Mouse (Mus musculus) forebrain, embryonic 12.5 days (tissue): ENCODE data around the gene 4933417A18Rik. TPM values are rescaled to one million over a fixed set of nuclear protein-coding genes. Genes with fewer than 3 reads are reported as not detected.
"Not testable (repeated sequence)": the region's sequence is repeated elsewhere in the genome, so short reads cannot be mapped to it uniquely, and the experiment has no call there.

ENCODE experiments used
- ATAC-seq: fragments of 200-750 bp; cut with Nextera tagmentation; 2 replicates; pipeline ENCODE4 v1.8.0; 2017; ENCODE audit warnings: moderate TSS enrichment; ENCODE audit not compliant: low FRiP score
- H3K27ac ChIP-seq: fragments of 300-500 bp; sonication (generic); 2 replicates; pipeline ENCODE4 v1.5.1; 2016; ENCODE audit warnings: mild to moderate bottlenecking
- H3K27me3 ChIP-seq: fragments of 300-500 bp; sonication (generic); 2 replicates; pipeline ENCODE4 v1.6.1; 2016; ENCODE audit warnings: mild to moderate bottlenecking
- H3K36me3 ChIP-seq: fragments of 300-500 bp; sonication (generic); replicated peaks from 2 replicates; pipeline ENCODE4 v1.6.1; 2016; ENCODE audit warnings: mild to moderate bottlenecking
- H3K4me1 ChIP-seq: fragments of 300-500 bp; sonication (generic); 2 replicates; pipeline ENCODE4 v1.6.1; 2016
- H3K4me2 ChIP-seq: fragments of 300-500 bp; sonication (generic); 2 replicates; pipeline ENCODE4 v1.6.1; 2016; ENCODE audit warnings: mild to moderate bottlenecking, moderate library complexity
- H3K4me3 ChIP-seq: fragments of 300-500 bp; sonication (generic); replicated peaks from 2 replicates; pipeline ENCODE4 v1.5.1; 2016; ENCODE audit warnings: mild to moderate bottlenecking
- H3K9ac ChIP-seq: fragments of 300-500 bp; sonication (generic); 2 replicates; pipeline ENCODE4 v1.6.1; 2016; ENCODE audit warnings: mild to moderate bottlenecking
- H3K9me3 ChIP-seq: fragments of 300-500 bp; sonication (generic); 2 replicates; pipeline ENCODE4 v1.6.1; 2016
- WGBS: fragments of 180-500 bp; shearing (Covaris S2); methylation state at CpG from one replicate; pipeline ENCODE4 v1.1.7; 2016; 5-methylcytosine and 5-hydroxymethylcytosine counted together
- polyA plus RNA-seq: library from polyadenylated mRNA; unstranded; fragments of >200 nt; fragmentation: Nextera tagmentation; extraction: Ambion mirVana; gene quantifications from 2 replicates; pipeline ENCODE4 v1.2.1, GENCODE M21; 2016

The 4933417A18Rik gene
- polyA plus RNA-seq, 1 experiment from 2014 or later, result not detected

- not testable (repeated sequence) for H3K4me3 ChIP-seq, H3K4me2 ChIP-seq, H3K4me1 ChIP-seq, H3K9ac ChIP-seq, H3K27me3 ChIP-seq, H3K36me3 ChIP-seq, H3K9me3 ChIP-seq, H3K27ac ChIP-seq, ATAC-seq
- 87% methylated on average over 3 of the region's 3 CpGs for WGBS
Observed at GRCm38 (mm10) chr13:34958158-34958557, 33.9 kb downstream of the 4933417A18Rik start.

GRCm38 (mm10) chr13:34960996-34961770 lies 37.0 kb downstream of the 4933417A18Rik start:
- 85% methylated on average over 4 of the region's 4 CpGs for WGBS
- H3K36me3 ChIP-seq, result no peaks in the 10 kb centered on the region
- peaks cover 28% of the 10 kb centered on the region for H3K27me3 ChIP-seq
- H3K4me2 ChIP-seq, result no peak overlapping the region
- H3K4me1 ChIP-seq, result peaks cover 16% of the 10 kb centered on the region
- no peak for ATAC-seq
- no peak overlapping the region for H3K9ac ChIP-seq
- H3K27ac ChIP-seq, result no peak overlapping the region
- no peaks in the 10 kb centered on the region for H3K9me3 ChIP-seq
- no peak overlapping the region for H3K4me3 ChIP-seq

GRCm38 (mm10) chr13:34963511-34964397 lies 39.5 kb downstream of the 4933417A18Rik start, which contains the start of gene Eci3:
Gene Eci3, minus strand, starts transcription at chr13:34963810.
- Histone ChIP-seq H3K27ac (no peak within 1 kb of the TSS), H3K4me3 (peak within 1 kb of the TSS; percentile 44), H3K4me1 (peaks cover 16% of the 10 kb centered on the region), H3K36me3 (no peaks in the 10 kb centered on the region), H3K27me3 (peaks cover 31% of the 10 kb centered on the region), H3K4me2 (peak within 1 kb of the TSS; percentile 76), H3K9ac (peak within 1 kb of the TSS; percentile 42; the same call in 1 of the 2 replicates), H3K9me3 (no peaks in the 10 kb centered on the region)
- WGBS, result 2% methylated on average over 32 of the region's 32 CpGs
- ATAC-seq, result 0 out of 2 replicates have a peak, but pooled peaks have one; percentile 33

- Histone ChIP-seq H3K4me2 (peak overlapping the region; percentile 76), H3K4me1 (peaks cover 16% of the 10 kb centered on the region), H3K9ac (peak overlapping the region; percentile 13; the same call in 1 of the 2 replicates), H3K9me3 (no peaks in the 10 kb centered on the region), H3K4me3 (peak overlapping the region; percentile 44), H3K27ac (no peak overlapping the region), H3K36me3 (no peaks in the 10 kb centered on the region), H3K27me3 (peaks cover 31% of the 10 kb centered on the region)
- no peak for ATAC-seq
- WGBS, result 2% methylated on average over 14 of the region's 14 CpGs
Observed at GRCm38 (mm10) chr13:34964419-34964818, 40.2 kb downstream of the 4933417A18Rik start.

GRCm38 (mm10) chr13:34964866-34965265 lies 40.7 kb downstream of the 4933417A18Rik start:
- peaks cover 31% of the 10 kb centered on the region for H3K27me3 ChIP-seq
- WGBS, result 8% methylated on average over 5 of the region's 5 CpGs
- peak overlapping the region; percentile 44 for H3K4me3 ChIP-seq
- no peaks in the 10 kb centered on the region for H3K36me3 ChIP-seq
- no peak overlapping the region for H3K9ac ChIP-seq
- peak overlapping the region; percentile 76 for H3K4me2 ChIP-seq
- H3K9me3 ChIP-seq, result no peaks in the 10 kb centered on the region
- H3K27ac ChIP-seq, result no peak overlapping the region
- no peak for ATAC-seq
- peaks cover 16% of the 10 kb centered on the region for H3K4me1 ChIP-seq

GRCm38 (mm10) chr13:34965647-34966046 lies 41.4 kb downstream of the 4933417A18Rik start:
- Histone ChIP-seq H3K4me1 (peaks cover 16% of the 10 kb centered on the region), H3K27me3 (peaks cover 31% of the 10 kb centered on the region)
- not testable (repeated sequence) for H3K9me3 ChIP-seq, H3K27ac ChIP-seq, H3K4me3 ChIP-seq, H3K36me3 ChIP-seq, ATAC-seq, H3K9ac ChIP-seq, H3K4me2 ChIP-seq
- 67% methylated on average over 9 of the region's 9 CpGs for WGBS

- H3K27ac ChIP-seq, H3K27me3 ChIP-seq, H3K9me3 ChIP-seq, H3K4me3 ChIP-seq, H3K9ac ChIP-seq, H3K4me2 ChIP-seq, H3K36me3 ChIP-seq, H3K4me1 ChIP-seq, ATAC-seq: not testable (repeated sequence)
Observed at GRCm38 (mm10) chr13:34972456-34972855, 48.2 kb downstream of the 4933417A18Rik start.

GRCm38 (mm10) chr13:34973149-34973548 lies 48.9 kb downstream of the 4933417A18Rik start:
- H3K36me3 ChIP-seq, result peaks cover 14% of the 10 kb centered on the region
- no peaks in the 10 kb centered on the region for H3K4me1 ChIP-seq
- H3K9ac ChIP-seq, result no peak overlapping the region
- no peak overlapping the region for H3K4me2 ChIP-seq
- H3K4me3 ChIP-seq, result no peak overlapping the region
- H3K27ac ChIP-seq, result no peak overlapping the region
- no peaks in the 10 kb centered on the region for H3K9me3 ChIP-seq
- ATAC-seq, result no peak
- 32% methylated on average over 1 of the region's 1 CpGs for WGBS
- H3K27me3 ChIP-seq, result no peaks in the 10 kb centered on the region

GRCm38 (mm10) chr13:34973770-34974169 lies 49.6 kb downstream of the 4933417A18Rik start:
- 64% methylated on average over 1 of the region's 1 CpGs for WGBS
- no peak overlapping the region for H3K4me3 ChIP-seq
- no peaks in the 10 kb centered on the region for H3K27me3 ChIP-seq
- H3K4me1 ChIP-seq, result no peaks in the 10 kb centered on the region
- no peaks in the 10 kb centered on the region for H3K9me3 ChIP-seq
- peaks cover 20% of the 10 kb centered on the region for H3K36me3 ChIP-seq
- H3K4me2 ChIP-seq, result no peak overlapping the region
- H3K9ac ChIP-seq, result no peak overlapping the region
- ATAC-seq, result no peak
- no peak overlapping the region for H3K27ac ChIP-seq

- no peak overlapping the region for H3K9ac ChIP-seq
- no peaks in the 10 kb centered on the region for H3K9me3 ChIP-seq
- H3K4me2 ChIP-seq, result no peak overlapping the region
- ATAC-seq, result no peak
- H3K36me3 ChIP-seq, result peaks cover 42% of the 10 kb centered on the region
- H3K27me3 ChIP-seq, result no peaks in the 10 kb centered on the region
- no peak overlapping the region for H3K27ac ChIP-seq
- WGBS, result 94% methylated on average over 4 of the region's 4 CpGs
- no peak overlapping the region for H3K4me3 ChIP-seq
- H3K4me1 ChIP-seq, result no peaks in the 10 kb centered on the region
Observed at GRCm38 (mm10) chr13:34976116-34976515, 51.9 kb downstream of the 4933417A18Rik start.

GRCm38 (mm10) chr13:34977410-34977809 lies 53.2 kb downstream of the 4933417A18Rik start:
- H3K9ac ChIP-seq, result no peak overlapping the region
- ATAC-seq, result no peak
- no peaks in the 10 kb centered on the region for H3K9me3 ChIP-seq
- no peaks in the 10 kb centered on the region for H3K4me1 ChIP-seq
- H3K4me2 ChIP-seq, result no peak overlapping the region
- H3K4me3 ChIP-seq, result no peak overlapping the region
- H3K27me3 ChIP-seq, result no peaks in the 10 kb centered on the region
- peaks cover 53% of the 10 kb centered on the region for H3K36me3 ChIP-seq
- WGBS, result 94% methylated on average over 3 of the region's 3 CpGs
- no peak overlapping the region for H3K27ac ChIP-seq

- not testable (repeated sequence) for H3K27me3 ChIP-seq, H3K9ac ChIP-seq, H3K4me1 ChIP-seq, H3K9me3 ChIP-seq, H3K27ac ChIP-seq, H3K4me3 ChIP-seq, ATAC-seq, H3K4me2 ChIP-seq
- 75% methylated on average over 5 of the region's 5 CpGs for WGBS
- H3K36me3 ChIP-seq, result peaks cover 56% of the 10 kb centered on the region
Observed at GRCm38 (mm10) chr13:34978635-34979034, 54.4 kb downstream of the 4933417A18Rik start.
